In the genomic region with DNA sequence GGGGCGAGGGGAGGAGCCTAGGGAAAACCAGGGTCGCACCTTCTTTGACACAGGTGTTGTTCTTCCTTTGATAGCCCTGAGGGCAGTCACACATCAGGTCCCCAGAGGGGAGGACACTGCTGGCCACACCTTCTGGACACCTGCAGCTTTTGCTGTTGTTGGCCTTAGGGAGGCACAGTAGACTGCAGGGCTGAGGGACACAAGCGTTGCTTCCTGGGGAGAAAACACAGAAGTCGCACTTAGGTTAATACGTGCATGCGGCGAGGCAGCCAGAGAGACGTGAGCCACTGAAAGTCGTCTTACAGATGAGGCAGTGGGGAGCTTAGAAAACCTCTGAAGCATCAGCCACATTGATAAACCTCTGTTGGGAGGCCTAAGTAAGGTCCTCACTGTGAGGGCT, we compare ENCODE assay signal across 16 mouse cellular contexts.
"Had no signal": no experiment of that assay in that cellular context is flagged by ENCODE, and none has a peak within 500 bp of the region (broad histone marks: within the 10 kb centered on the region; RNA-seq: fewer than 3 reads in every experiment).

No protein-coding gene starts in this region.

- H3K36me3 ChIP-seq: midbrain, embryonic 10.5 days; neural tube, embryonic 12.5 days had no signal

- H3K9ac ChIP-seq: limb, embryonic 12.5 days; liver, embryonic 14.5 days; neural tube, embryonic 12.5 days had no signal

- H3K4me3 ChIP-seq: limb, embryonic 12.5 days; midbrain, embryonic 10.5 days; myocyte; neural tube, embryonic 12.5 days had no signal

- DNase-seq: kidney, adult 8-10 months; kidney, postnatal 25 days; layer of hippocampus, adult 9-11 months; liver; lung, postnatal 4 days; midbrain, embryonic 14.5 days; right cerebral cortex, postnatal 14 days; thymus, postnatal 36 days had no signal

- H3K4me2 ChIP-seq: limb, embryonic 12.5 days; neural tube, embryonic 12.5 days had no signal

- H3K27me3 ChIP-seq: limb, embryonic 12.5 days; neural tube, embryonic 12.5 days had no signal

- H3K27ac ChIP-seq: limb, embryonic 12.5 days; liver, embryonic 14.5 days; midbrain, embryonic 10.5 days; neural tube, embryonic 12.5 days had no signal

- ATAC-seq: inflammation-experienced regulatory T-cells, adult 6 months; intestine, postnatal 0 days; lung, postnatal 0 days had no signal

- H3K9me3 ChIP-seq: limb, embryonic 12.5 days; midbrain, embryonic 10.5 days; neural tube, embryonic 12.5 days had no signal
